Mouse (Mus musculus) erythroid progenitor cell, adult 5-6 weeks (primary cell): Measurements from ENCODE around the gene Faim2. TPM values are rescaled to one million over a fixed set of nuclear protein-coding genes. Genes with fewer than 3 reads are reported as not detected.

Experiments used
- ATAC-seq: replicated peaks from 2 replicates; pipeline ENCODE4 v1.8.0; 2016; ENCODE audit warnings: moderate number of reproducible peaks, mild to moderate bottlenecking, moderate TSS enrichment, inconsistent platforms; ENCODE audit not compliant: poor library complexity, low FRiP score, severe bottlenecking
- total RNA-seq, 2 experiments: library from RNA; stranded (forward) in 1 of 2; stranded (reverse) in 1 of 2; fragments of 150-400 nt in 1 of 2; fragments of 186-747, 209-891 nt in 1 of 2; gene quantifications; 2 replicates each; pipeline versions ENCODE4 v1.2.3 to v1.2.4; 2015 to 2017; ENCODE audit warnings: low replicate concordance in 2 of 2

Faim2 gene
- total RNA-seq (2015; ENCODE audit: low replicate concordance): not detected in 2 replicates
- total RNA-seq (2017; ENCODE audit: low replicate concordance): 0.38 TPM in 1 of 2 replicates, not detected in the other

DNA sequence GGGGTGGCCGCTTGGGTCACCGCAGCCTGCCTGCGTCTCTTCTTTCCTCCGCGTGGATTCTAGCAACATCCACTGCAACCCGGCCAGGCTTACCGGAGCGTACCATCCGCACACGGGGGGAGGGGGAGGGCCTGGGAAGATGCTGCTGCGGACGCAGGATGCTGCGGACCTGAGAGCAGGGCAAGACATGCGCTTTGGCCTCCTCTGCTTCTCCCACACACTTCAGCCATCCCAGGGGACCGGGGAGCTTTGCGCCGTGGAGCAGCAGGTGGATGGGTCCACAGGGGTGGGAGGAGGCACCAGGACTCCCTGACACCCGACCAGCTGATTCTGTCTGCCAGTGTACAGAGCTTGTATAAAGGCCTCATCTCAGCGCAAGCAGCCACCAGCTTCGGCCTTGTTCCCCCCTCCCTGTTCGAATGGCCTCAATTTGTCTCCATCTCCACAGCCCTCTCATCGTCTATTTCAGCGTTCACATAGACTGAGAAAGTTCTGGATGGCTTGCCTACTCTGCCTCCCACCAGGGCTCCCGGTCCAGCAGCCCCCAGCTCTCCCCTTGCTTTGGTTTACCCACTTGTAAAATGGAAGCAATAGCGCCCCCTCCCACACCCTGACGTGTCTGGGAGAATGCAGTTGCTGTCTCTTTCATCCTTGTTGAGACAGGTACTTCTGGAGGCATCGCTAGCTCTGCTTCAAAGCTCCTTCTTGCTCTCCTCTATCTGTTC, at the start of gene Faim2:
TSS of gene Faim2 (minus strand) at position 537 of the 725 bp plus-strand sequence.
- no peak for ATAC-seq

DNA sequence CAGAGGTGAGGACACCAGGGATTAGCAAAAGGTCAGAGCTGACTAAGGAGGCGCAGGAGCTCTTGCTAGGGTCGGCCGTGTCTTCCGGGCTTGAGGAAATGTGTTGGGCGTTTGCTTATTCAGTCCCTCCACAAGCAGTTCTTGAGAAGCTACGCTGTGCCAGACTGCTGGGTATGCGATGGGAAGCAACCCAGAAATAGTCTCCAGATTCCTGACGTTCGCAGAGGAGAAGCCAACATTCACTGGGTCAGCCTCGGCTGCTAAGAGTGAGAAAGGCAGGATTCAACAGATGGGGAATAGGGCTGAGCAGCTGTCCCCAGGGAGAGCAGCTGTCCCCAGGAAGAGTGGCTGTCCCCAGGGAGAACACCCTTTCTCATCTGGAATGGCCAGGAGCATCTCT, 41.2 kb upstream of the Faim2 start:
- no peak for ATAC-seq

DNA sequence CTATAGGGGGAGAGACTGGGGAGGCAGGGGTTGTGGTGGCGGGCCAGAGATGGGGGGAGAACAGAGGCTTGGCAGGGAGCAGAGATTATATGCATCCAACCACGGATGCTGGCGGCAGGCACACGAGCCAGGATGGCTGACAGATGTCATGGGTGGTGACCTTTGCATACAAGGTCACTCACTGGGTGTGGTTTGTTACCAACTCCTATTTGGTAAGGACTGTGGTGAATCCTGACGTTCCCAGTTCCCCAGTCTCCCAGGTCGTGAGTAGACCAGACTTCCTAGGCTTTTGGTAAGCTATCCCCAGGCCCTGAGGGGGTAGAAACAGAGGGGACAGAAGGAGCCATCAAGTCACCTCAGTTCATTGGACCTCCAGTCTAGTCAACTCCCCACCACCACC, 40.7 kb upstream of the Faim2 start:
- ATAC-seq: no peak

DNA sequence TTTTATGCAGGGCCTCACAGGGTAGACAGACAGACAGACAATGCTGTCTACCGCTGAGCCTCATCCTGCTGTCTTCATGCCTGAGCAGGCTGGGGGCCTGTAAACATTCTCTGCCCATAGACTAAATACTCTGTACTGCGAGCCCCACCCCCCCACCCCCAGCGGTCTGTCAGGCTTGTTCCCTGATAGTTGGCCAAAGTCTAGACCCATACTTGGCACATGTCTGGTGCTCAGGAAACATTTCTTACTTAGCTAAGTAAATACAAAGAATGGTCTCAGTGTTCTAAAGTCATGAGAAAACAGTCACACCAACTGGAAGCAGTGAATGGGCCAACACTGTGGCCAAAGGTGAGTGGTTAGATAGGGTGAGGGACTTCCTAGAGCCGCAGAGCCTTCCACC, 39.4 kb upstream of the Faim2 start:
- ATAC-seq: no peak

DNA sequence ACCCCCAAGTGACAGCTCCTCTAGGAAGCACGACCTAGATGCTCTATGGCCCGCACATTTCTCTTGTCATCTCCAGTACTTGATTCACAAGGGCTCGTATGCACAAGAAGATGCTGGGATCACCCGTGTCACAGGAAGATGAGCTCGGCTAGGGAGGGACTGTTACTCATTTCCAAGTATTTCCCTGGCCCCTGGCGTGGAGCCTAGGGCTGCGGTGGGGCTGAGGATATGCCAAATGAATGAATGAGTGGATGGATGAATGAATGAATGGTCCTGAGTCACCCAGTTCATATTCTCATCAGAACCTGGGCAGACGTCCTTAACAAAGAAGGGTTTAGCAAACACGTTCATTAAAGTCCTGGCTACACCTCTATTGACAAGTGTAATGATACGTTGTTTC, 32.3 kb upstream of the Faim2 start:
- no peak for ATAC-seq

DNA sequence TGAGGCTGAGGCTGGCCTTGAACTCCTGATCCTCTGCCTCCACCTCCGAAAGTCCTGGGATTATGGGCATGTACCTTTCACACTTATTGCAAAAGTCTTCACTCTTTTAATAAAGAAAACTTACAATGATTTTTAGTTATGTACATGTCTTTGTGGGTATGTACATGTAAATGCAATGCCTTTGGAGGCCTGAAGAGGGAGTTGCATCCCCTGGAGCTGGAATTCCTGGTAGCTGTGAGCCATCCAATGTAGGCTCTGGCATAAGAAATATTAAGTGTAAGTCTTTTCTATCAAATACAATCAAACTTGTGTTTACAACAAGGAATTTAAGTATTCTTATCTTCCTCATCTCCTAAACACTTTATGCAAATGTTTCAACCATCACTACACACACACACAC, 31.0 kb upstream of the Faim2 start:
- no peak for ATAC-seq

DNA sequence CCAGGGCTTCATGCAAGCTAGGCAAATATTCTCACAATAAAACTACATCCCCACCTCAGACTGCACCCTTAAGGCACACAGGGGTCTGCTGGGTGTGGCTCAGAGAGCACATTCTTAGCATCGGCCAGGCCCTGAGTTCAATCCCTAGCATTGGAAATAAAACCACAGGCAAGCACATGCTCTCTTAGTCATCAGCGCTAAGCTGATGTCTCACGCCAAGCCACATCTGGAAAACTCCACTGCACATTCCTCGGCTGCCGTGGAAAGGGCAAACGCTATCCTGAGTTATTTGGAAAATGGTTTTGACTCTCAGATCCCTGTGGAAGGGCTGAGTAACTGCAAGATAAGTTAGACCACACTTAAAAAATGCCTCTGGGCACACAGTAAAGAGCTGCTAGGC, 25.8 kb upstream of the Faim2 start:
- ATAC-seq: no peak

DNA sequence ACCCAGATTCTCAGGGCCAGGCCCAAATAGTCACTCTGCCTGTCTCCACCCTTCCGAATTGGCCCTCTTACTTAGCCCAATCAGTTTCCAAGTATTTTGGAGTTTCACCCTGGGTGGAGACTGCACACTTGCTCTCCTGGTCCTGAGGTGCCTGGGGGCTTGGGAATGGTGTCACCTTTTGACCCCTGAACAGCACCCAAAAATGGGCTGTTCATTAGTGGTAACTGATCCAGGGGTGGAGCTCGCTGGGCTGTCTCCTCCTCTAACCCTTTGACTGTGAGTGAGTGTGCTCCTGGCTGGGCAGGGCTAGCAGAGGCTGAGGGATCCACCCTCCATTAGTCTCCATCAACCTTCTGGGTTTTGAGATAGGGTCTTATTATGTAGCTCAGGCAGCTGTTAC, 21.9 kb upstream of the Faim2 start:
- ATAC-seq: no peak

DNA sequence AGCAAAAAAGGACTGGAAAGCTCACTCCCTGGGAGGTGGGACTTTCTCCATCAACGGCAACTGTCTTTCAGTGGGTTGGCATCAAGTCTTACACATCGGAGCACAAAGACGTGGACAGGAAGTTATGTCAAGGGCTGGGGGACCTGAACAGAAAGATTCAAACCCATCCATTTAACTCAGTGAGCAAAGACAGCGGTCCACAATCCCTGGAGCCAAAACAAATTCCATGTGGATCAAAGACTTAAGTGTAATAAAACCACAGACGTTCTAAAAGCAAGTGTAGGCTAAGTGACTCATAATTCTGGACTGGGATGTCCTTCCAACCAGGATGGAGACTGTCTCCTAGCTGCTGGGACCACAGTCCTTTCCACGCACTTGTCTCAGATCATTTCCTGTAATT, 19.8 kb upstream of the Faim2 start:
- no peak for ATAC-seq

DNA sequence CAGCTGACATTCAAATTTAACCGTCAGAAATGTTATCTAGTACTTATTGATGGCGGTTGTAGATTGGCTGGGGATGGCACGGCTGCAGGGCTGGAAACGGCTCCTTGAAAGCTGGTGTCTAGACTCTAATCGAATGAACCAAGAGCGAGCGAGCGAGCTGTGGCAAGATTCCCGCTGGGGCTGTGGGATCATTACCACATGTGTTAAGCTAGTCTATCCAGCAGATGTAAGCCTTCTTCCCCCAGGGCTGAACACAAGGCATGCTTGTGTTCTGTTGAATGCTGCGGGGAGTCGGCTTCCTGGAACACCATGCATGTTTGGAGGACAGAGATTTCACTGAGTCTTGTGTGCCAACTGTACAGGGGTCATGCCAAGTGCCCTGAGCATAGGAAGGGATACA, 18.6 kb upstream of the Faim2 start:
- ATAC-seq: no peak

DNA sequence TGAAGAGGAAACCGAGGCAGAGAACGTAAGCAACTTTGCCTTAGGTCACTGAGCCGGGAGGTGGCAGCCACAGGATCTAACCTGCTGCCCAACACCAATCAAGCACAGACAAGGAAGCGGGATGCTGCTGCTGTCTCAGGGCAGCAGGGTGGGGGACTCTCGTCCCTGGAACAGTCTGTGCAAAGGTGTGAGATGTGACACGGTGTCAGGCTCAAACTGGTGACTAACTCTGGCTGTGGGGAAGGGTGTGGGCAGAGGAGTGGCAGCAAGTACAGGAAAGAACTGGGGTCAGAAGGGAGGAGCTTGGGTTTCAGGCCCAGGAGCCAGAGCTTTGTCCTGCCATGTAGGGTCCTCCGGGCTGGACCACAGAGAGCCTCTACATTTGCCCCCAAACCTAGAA, 16.1 kb upstream of the Faim2 start:
- no peak for ATAC-seq

DNA sequence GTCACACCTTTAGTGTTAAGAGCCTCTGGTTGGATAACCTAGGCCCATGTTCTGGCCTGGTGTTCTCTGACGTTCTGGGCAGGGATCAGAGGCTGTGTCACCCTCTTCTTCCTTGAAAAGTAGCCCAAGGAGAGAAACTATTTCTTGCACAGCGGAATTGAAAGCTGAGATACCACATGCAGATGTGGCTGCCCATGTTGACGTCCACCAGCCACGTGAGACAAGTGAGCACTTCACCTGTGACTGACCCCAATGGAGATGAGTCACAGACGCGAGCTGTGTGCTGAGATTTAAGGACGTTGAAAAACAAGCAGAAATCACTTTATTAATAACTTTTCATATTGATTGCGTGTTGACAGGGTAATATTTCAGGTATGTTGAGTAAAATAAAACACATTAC, 11.9 kb upstream of the Faim2 start:
- no peak for ATAC-seq

DNA sequence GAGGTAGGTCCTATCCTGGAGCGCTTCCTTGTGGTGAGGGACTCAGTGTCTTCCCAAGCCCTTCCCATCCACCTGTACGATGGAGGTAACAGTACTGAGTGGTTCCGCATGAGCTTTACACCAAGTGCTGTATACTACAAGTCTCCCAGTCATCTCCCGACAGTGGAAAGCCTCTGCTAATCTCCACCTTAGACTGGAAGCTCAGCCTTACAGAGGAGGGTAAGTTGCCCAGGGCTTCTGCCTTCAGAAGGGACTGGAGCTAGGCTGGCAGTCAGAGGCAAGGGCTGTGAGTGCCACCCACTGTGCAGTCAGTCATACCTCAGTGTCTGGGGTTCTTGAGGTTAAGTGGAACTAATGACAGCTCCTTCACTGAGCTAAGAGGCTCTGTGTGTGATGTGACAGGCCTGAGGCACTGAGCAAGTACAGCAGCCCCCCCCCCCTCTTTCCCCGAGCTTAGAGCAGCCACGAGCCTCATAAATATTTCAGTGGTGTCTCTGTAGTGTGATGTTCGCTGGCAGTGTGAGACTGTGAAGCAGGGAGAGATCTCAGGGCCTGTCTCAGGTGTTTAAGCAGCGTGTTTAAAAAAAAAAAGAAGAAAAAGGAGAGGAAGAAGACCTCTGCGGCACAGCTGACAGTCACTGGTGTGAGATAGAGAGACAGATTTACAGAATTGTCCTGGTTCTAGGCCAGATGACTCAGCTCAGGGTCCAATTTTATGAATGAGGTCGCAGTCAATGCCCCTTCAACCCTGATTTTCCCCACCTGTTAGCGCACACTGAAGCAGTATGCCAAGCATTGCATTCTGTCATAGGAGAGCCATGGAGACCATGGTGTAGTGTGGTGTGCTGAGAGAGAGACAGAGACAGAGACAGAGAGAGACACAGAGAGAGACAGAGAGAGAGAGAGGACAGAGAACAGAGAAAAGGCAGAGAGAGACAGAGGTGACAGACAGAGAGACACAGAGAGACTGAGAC, 9.2 kb upstream of the Faim2 start:
- ATAC-seq: no peak

DNA sequence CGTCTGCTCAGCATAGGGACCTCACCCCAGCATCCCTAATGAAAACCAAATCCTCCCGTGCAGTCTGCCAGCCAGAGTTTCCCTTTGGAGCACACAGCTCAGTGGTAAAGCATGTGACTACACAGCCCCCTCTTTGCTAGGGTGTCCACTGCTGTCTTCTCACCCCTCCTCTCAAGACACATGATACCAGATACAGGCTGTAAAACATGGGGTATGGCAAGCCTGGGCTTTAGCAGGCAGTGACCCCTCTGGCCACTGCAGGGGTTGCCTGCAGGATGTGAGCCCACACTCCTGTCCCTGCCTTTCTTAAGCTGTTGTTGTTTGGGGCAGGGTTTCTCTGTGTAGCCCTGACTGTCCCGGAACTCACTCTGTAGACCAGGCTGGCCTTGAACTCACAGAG, 4.1 kb upstream of the Faim2 start:
- ATAC-seq: no peak

DNA sequence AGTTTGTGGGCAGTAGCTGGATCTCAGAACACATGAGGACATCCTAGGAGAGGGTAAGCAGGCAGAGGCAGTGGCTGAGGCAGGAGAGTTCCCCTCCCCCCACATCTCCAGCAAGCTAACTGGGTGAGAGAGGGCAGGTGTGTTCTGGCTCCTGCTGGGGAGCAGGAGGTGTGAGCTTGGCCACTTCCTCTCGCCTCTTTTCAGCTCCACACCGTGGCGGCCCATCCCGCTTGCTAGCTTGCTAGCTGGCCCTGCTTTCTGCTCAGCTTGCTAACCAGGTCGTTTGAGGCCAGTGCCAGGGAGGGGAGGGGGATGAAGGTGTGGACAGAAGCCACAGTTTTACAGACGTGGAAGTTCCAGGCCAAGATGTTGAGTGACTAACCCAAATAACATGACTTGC, 3.2 kb upstream of the Faim2 start:
- ATAC-seq: no peak

DNA sequence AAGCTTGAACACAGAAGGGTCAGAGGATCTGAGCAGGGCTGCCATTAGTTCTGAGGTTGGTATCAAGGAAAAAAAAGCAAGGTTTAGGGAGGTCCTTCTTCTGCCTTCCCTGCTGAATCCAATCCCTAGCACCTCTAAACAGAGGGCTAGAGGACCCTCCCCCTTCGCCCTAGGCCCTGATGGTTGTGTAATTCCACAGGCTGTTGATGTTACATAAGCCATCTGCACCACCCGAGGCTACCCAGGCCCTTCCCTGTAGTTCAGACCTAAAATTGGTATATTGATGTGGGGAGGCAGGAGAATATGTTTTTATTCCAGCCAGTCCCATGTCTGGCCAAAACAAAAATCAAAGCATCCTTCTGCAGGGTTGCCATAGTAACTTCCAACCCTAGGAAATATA, 1.3 kb downstream of the Faim2 start:
- no peak for ATAC-seq

DNA sequence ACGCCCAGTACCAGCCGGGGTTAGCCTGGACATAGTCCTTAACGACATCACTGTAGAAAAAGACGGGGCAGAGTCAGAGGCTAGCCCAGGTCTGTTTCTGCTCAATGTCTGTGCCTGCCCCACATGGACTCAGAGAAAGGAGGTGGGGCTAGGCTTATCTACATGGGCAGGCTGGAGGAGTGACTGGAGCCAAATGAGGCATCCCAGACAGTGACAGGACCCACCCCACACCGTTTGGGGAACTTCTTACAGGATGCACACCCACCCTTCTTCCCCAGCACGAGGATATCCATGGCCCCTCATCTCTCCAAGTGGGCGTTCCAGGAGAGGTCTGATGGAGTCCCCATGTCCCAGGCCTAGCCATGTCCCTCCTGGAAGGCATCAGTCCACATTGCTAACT, 7.7 kb downstream of the Faim2 start:
- ATAC-seq: no peak

DNA sequence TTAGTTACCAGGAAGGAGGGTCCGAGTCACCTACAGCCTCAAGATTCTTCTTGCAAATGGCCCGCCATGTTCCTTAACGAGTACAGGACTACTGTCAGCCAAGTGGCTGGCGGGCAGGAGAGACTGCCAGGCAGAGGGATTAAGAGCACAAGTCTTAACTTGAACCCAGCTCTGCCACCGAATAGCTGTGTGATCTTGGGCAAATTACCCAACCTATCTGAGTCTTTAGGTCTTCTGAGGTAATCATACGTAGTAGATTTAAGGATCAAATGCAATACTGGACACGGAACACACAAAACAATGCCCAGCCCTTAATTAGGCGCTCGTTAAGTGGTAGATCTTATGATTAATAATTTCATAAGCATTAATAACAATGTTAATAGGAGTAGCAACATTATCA, 8.3 kb downstream of the Faim2 start:
- ATAC-seq: no peak

DNA sequence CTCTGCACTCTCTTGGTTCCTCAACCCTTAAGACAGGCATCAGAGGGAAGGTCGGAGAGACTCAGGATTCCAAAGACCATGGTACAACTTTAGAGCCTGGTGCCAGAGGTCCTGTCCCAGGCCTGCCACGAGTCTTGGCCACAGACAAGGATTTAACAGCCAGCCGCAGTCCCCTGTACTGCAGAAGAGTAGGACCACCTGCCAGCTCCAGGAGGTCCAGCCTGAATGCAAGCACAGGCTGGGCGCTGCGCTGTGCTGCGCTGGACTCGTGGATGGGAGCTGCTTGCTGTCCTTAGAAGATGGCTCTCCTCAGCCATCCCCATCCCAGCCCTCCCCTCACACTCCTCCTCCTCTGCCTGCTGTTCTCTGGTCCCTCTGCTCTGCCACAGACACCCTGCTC, 10.2 kb downstream of the Faim2 start:
- ATAC-seq: no peak

DNA sequence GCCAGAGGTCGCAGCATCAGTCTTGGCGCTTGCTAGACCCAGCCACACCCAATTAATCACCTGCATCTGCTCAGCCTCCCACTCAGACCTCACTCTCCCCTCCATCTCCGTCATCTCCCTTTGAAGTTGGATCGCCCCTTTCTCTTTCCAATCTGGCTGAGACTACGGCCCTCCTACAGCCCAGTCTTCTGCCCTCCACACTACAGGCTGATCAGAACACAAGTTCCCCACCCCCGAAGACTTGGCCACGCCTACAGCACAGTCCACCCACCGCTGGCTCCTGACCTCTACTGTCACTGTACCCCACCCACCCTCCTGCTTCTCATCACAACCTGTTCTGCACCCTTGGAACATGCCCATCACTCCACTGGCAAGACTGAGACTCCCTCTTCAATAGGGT, 11.2 kb downstream of the Faim2 start:
- no peak for ATAC-seq
